Mouse (Mus musculus) Muller cell, postnatal 12 days (primary cell): ENCODE results near the gene Gm3138.
"Not testable (repeated sequence)": the region's sequence is repeated elsewhere in the genome, so short reads cannot be mapped to it uniquely, and the experiment has no call there.

ENCODE experiments used
- DNase-seq: peaks from one replicate; pipeline ENCODE4 v3.0.0-alpha.2; 2015; ENCODE audit errors: inconsistent ontology term

The Gm3138 gene

DNA sequence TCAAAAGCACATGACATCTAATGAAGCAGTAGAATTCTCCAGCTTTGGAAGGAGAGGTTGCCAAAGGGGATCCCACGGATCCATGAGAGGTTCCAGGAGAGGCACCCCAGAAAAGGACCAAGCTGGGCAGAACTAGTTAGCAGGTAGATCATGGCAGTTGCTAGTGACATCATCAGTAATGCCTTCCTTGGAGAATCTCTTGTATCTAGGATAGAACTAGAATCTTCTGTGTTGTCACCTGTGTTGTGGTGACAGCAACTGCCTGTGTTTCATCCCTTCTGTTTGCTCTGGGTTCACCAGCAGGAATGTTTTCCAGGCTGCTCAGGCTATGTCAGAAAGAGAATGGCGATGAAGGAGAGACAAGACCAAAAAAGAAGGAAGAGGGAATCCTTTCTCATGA lies at the start of gene Gm3138:
TSS of gene Gm3138 (plus strand) at position 301 of the 400 bp plus-strand sequence.
- DNase-seq: not testable (repeated sequence)

DNA sequence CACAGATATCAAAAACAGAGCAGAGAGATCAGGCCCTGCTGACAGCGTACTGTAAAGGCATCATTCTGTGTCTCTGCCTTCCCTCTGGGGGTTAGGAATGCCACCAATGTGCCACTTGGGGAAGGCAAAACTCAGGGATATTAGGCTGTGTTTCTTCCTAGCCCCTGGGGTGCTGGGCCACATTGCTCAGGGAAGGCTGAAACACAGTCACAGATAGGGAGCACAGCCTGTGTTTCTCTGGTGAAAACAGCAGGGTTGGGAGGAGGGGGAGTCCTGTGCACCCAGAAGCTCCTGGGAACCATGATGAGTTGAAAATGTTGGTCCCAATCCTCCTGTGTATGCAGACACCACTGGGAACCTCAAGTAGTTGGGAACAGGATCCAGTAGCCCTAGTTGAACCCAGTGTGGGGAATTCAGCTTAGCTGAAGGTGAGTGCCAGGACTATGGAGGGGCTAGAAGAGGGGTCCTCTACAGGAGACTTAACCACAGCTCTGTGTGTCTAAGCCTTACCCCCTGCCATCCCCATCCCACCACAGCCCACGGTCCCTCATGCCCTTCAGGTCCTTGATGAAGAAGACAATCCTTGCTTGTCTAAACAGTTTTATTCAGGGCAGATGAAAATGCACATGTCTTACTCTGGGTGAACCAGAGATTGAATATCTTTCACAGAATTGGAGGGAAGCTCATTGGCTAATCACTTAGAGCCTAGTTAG lies 20.0 kb downstream of the Gm3138 start:
- DNase-seq: not testable (repeated sequence)

DNA sequence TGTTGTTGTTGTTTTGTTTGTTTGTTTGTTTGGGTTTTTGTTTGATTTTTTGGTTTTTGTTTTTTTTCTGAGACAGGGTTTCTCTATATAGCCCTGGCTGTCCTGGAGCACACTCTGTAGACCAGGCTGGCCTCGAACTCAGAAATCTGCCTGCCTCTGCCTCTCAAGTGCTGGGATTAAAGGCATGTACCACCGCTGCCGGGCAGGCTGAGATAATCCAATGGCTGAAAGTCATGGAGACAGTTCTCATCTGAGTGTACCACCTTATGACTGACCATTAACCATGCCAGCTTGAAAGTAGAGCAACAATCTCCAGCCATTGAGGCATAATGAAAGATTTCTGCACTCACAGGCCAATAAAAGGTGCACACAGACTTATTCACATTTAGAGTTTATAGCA lies 30.4 kb downstream of the Gm3138 start:
- DNase-seq: not testable (repeated sequence)
